Mouse (Mus musculus) testis, adult 2 months (tissue): ENCODE data around the gene Snx9.

Experiments used
- CTCF ChIP-seq: fragments of 200-500 bp; IDR thresholded peaks from 2 replicates; pipeline ENCODE4 v1.5.1; 2012; ENCODE audit warnings: low read depth, mild to moderate bottlenecking, inconsistent platforms, low read length, moderate library complexity; ENCODE audit not compliant: control insufficient read depth, insufficient read depth, insufficient replicate concordance
- POLR2A ChIP-seq: fragments of 200-500 bp; IDR thresholded peaks from 2 replicates; pipeline ENCODE4 v1.6.1; 2012; ENCODE audit warnings: low read depth, mild to moderate bottlenecking, inconsistent platforms, low read length, moderate library complexity; ENCODE audit not compliant: control insufficient read depth

- TF ChIP-seq CTCF, result no peak
- TF ChIP-seq POLR2A, result no peak
Observed at GRCm38 (mm10) chr17:5800254-5800653, 40.9 kb upstream of the Snx9 start.
